Mouse (Mus musculus) embryonic facial prominence, embryonic 14.5 days (tissue): ENCODE measurements around the gene Abi3. TPM values are rescaled to one million over a fixed set of nuclear protein-coding genes. Genes with fewer than 3 reads are reported as not detected.

Source experiments
- ATAC-seq: fragments of 200-750 bp; cut with Nextera tagmentation; 2 replicates; pipeline ENCODE4 v1.8.0; 2017; ENCODE audit warnings: low read depth, moderate number of reproducible peaks, moderate TSS enrichment
- DNase-seq: peaks from one replicate; pipeline ENCODE4 v3.0.0-alpha.2; 2015; ENCODE audit warnings: low spot score
- H3K27ac ChIP-seq: fragments of 300-500 bp; sonication (generic); replicated peaks from 2 replicates; pipeline ENCODE4 v1.5.1; 2014; ENCODE audit warnings: low read depth, mild to moderate bottlenecking, low read length, moderate library complexity
- H3K27me3 ChIP-seq: fragments of 300-500 bp; sonication (generic); replicated peaks from 2 replicates; pipeline ENCODE4 v1.6.1; 2014; ENCODE audit warnings: low read length; ENCODE audit not compliant: control insufficient read depth, insufficient read depth
- H3K36me3 ChIP-seq: fragments of 300-500 bp; sonication (generic); 2 replicates; pipeline ENCODE4 v1.6.1; 2014; ENCODE audit warnings: low read length, mixed read lengths; ENCODE audit not compliant: control insufficient read depth, insufficient read depth
- H3K4me1 ChIP-seq: fragments of 300-500 bp; sonication (generic); 2 replicates; pipeline ENCODE4 v1.6.1; 2014; ENCODE audit warnings: antibody characterized with exemption, low read length; ENCODE audit not compliant: control insufficient read depth, insufficient read depth
- H3K4me2 ChIP-seq: fragments of 300-500 bp; sonication (generic); 2 replicates; pipeline ENCODE4 v1.6.1; 2014; ENCODE audit warnings: low read depth, mild to moderate bottlenecking, low read length, moderate library complexity, mixed read lengths
- H3K4me3 ChIP-seq: fragments of 300-500 bp; sonication (generic); 2 replicates; pipeline ENCODE4 v1.5.1; 2014; ENCODE audit warnings: low read depth, mild to moderate bottlenecking, low read length
- H3K9ac ChIP-seq: fragments of 300-500 bp; sonication (generic); 2 replicates; pipeline ENCODE4 v1.6.1; 2014; ENCODE audit warnings: low read depth, mild to moderate bottlenecking, low read length, moderate library complexity, mixed read lengths
- H3K9me3 ChIP-seq: fragments of 300-500 bp; sonication (generic); 2 replicates; pipeline ENCODE4 v1.6.1; 2016; ENCODE audit warnings: low read length; ENCODE audit not compliant: control insufficient read depth
- WGBS: fragments of 180-500 bp; shearing (Covaris S2); extraction: QIAGEN DNeasy Blood & Tissue Kit; methylation state at CpG from one replicate; pipeline ENCODE4 v1.1.7; 2014; 5-methylcytosine and 5-hydroxymethylcytosine counted together
- polyA plus RNA-seq: library from polyadenylated mRNA; unstranded; fragments of >200 nt; fragmentation: Nextera tagmentation; extraction: Ambion mirVana; gene quantifications from 2 replicates; pipeline ENCODE4 v1.2.1, GENCODE M21; 2014

Abi3 gene
- polyA plus RNA-seq, 1 experiment from 2014 or later = 5.1 TPM

DNA sequence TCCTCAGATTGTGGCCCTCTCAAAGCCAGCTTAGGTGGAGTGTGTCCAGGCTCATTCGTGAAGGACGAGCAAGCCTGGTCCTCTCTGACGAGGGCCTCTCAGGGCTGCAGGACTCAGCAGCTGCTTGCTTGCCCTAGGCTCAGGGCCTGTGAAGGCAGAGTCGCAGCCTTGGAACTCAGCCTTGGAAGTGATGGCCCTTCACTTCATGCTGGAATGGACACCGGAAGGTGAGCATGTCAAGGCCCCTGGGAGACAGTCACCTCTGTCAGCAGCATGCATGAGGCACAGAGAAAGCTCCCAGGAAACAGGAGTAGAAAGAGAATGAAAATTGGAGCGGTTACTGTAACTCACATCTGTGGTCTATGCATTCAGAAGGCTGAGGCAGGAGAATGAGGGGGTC is 30.5 kb downstream of the Abi3 start:
- H3K27ac ChIP-seq = no peak overlapping the region
- no peaks in the 10 kb centered on the region for H3K36me3 ChIP-seq
- ATAC-seq (no peak), DNase-seq (no peak)
- H3K4me3 ChIP-seq = no peak overlapping the region
- no peak overlapping the region for H3K9ac ChIP-seq
- WGBS = 75% methylated on average over 6 of the region's 6 CpGs
- H3K4me2 ChIP-seq = no peak overlapping the region
- H3K9me3 ChIP-seq = peaks cover 8% of the 10 kb centered on the region; the same call in 1 of the 2 replicates
- no peaks in the 10 kb centered on the region for H3K27me3 ChIP-seq
- H3K4me1 ChIP-seq = no peaks in the 10 kb centered on the region

GRCm38 (mm10) chr11:95810828-95811227 is 31.4 kb downstream of the Abi3 start:
- no peak overlapping the region for H3K4me3 ChIP-seq
- H3K27me3 ChIP-seq = no peaks in the 10 kb centered on the region
- H3K9ac ChIP-seq = no peak overlapping the region
- H3K9me3 ChIP-seq = peaks cover 8% of the 10 kb centered on the region; the same call in 1 of the 2 replicates
- 52% methylated on average over 6 of the region's 7 CpGs for WGBS
- ATAC-seq (no peak), DNase-seq (no peak)
- H3K4me2 ChIP-seq = no peak overlapping the region
- H3K36me3 ChIP-seq = no peaks in the 10 kb centered on the region
- no peak overlapping the region for H3K27ac ChIP-seq
- no peaks in the 10 kb centered on the region for H3K4me1 ChIP-seq

- 54% methylated on average over 4 of the region's 5 CpGs for WGBS
- H3K4me1 ChIP-seq = no peaks in the 10 kb centered on the region
- peaks cover 8% of the 10 kb centered on the region; the same call in 1 of the 2 replicates for H3K9me3 ChIP-seq
- no peak overlapping the region for H3K4me3 ChIP-seq
- no peaks in the 10 kb centered on the region for H3K27me3 ChIP-seq
- H3K27ac ChIP-seq = no peak overlapping the region
- no peak overlapping the region for H3K4me2 ChIP-seq
- no peaks in the 10 kb centered on the region for H3K36me3 ChIP-seq
- ATAC-seq (no peak), DNase-seq (no peak)
- no peak overlapping the region for H3K9ac ChIP-seq
Observed at GRCm38 (mm10) chr11:95809603-95810002, 32.7 kb downstream of the Abi3 start.

DNA sequence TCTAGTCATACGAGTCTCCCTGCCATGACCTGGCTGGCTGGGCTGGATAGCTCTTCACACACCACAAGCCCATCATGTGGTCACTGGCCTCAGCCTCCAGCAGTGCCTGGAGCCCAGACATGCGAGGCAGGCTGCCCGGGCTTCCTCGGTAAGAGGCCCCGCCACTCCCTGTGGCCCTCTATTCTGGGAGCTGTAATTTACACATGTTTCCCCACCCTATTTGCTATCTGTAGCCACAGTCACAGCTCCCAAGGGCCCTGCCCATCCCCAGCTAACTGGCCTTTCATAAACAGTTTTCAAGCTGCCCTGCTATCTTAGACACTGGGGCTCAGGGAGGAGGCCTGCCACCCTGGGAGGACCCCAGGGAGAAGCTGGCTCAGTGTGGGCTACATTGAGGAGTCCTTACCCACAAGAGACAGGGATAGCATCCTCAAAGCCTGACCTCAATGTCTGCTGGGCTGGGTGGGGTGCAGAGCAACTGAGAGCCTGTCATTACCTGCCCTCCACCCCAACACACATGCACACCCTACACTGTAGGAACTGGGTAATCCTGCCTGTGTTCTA is 33.7 kb downstream of the Abi3 start:
- H3K4me3 ChIP-seq = no peak overlapping the region
- no peaks in the 10 kb centered on the region for H3K36me3 ChIP-seq
- WGBS = 63% methylated on average over 2 of the region's 5 CpGs
- no peaks in the 10 kb centered on the region for H3K27me3 ChIP-seq
- H3K9ac ChIP-seq = no peak overlapping the region
- DNase-seq (peak; percentile 55), ATAC-seq (peak; percentile 65; the same call in 1 of the 2 replicates)
- H3K4me1 ChIP-seq = no peaks in the 10 kb centered on the region
- no peak overlapping the region for H3K27ac ChIP-seq
- peaks cover 8% of the 10 kb centered on the region; the same call in 1 of the 2 replicates for H3K9me3 ChIP-seq
- no peak overlapping the region for H3K4me2 ChIP-seq

GRCm38 (mm10) chr11:95807884-95808283 is 34.4 kb downstream of the Abi3 start:
- H3K27me3 ChIP-seq = no peaks in the 10 kb centered on the region
- no peak overlapping the region for H3K4me3 ChIP-seq
- no peak overlapping the region for H3K27ac ChIP-seq
- H3K4me2 ChIP-seq = no peak overlapping the region
- 96% methylated on average over 5 of the region's 5 CpGs for WGBS
- H3K9me3 ChIP-seq = peaks cover 8% of the 10 kb centered on the region; the same call in 1 of the 2 replicates
- ATAC-seq = no peak
- no peaks in the 10 kb centered on the region for H3K4me1 ChIP-seq
- H3K9ac ChIP-seq = no peak overlapping the region
- DNase-seq = no peak
- no peaks in the 10 kb centered on the region for H3K36me3 ChIP-seq

DNA sequence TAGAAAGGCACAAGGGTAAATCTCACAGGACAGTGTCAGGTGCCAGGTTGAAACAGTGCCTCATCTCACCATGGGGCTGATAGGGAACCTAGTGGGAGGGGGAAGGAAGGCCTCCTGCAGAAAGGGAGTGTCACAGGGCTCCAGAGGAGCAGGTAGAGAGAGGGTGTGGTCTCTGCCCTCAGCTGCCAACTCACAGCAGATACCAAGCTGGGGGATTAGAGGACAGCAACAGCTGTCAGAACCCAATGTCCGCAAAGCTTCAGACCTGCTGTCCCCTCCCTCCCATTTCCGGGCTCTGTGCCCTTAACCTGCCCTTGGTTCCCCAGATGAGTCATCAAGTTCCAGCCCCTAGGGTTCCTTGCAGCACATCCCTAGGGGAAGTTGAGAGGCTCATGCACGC is 36.7 kb downstream of the Abi3 start:
- DNase-seq (no peak), ATAC-seq (0 out of 2 replicates have a peak, but pooled peaks have one; percentile 13)
- H3K4me3 ChIP-seq = no peak overlapping the region
- no peak overlapping the region for H3K4me2 ChIP-seq
- no peaks in the 10 kb centered on the region for H3K27me3 ChIP-seq
- no peaks in the 10 kb centered on the region for H3K4me1 ChIP-seq
- no peaks in the 10 kb centered on the region for H3K36me3 ChIP-seq
- H3K9ac ChIP-seq = no peak overlapping the region
- WGBS = 43% methylated on average over 3 of the region's 3 CpGs
- no peak overlapping the region for H3K27ac ChIP-seq
- peaks cover 8% of the 10 kb centered on the region; the same call in 1 of the 2 replicates for H3K9me3 ChIP-seq

- WGBS = 64% methylated on average over 5 of the region's 5 CpGs
- Histone ChIP-seq H3K9ac (no peak overlapping the region), H3K9me3 (peaks cover 8% of the 10 kb centered on the region; the same call in 1 of the 2 replicates), H3K36me3 (no peaks in the 10 kb centered on the region), H3K4me2 (no peak overlapping the region), H3K27me3 (no peaks in the 10 kb centered on the region), H3K27ac (no peak overlapping the region), H3K4me3 (no peak overlapping the region), H3K4me1 (no peaks in the 10 kb centered on the region)
- DNase-seq (no peak), ATAC-seq (no peak)
Observed at GRCm38 (mm10) chr11:95805010-95805409, 37.3 kb downstream of the Abi3 start.

DNA sequence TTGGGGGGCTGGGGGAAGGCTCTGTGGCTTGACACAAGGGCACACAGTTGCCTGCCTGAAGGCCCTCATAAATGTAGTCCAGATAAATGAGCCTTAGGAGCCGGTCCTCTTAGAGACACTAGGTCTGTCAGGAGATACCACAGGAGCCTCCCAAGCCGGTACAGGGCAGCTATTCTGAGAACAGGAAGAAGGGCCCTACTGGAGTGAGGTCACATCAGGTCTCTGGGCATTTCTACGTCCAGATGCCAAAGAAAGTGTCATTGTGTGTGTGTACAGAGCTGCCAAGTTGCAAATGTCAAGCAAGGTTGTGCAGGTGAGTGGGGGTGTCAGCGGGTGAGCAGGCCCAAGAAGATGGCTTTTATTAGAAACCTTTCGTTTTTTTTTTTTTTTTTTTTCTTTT is 46.7 kb downstream of the Abi3 start:
- Histone ChIP-seq H3K36me3 (no peaks in the 10 kb centered on the region), H3K9me3 (no peaks in the 10 kb centered on the region), H3K4me2 (no peak overlapping the region), H3K27me3 (peaks cover 16% of the 10 kb centered on the region), H3K9ac (no peak overlapping the region), H3K27ac (no peak overlapping the region), H3K4me1 (peaks cover 20% of the 10 kb centered on the region), H3K4me3 (no peak overlapping the region)
- no peak; the same call in 1 of the 2 replicates for ATAC-seq
- no peak for DNase-seq
- 65% methylated on average over 5 of the region's 5 CpGs for WGBS

- Histone ChIP-seq H3K27me3 (peaks cover 16% of the 10 kb centered on the region), H3K9me3 (no peaks in the 10 kb centered on the region), H3K4me2 (no peak overlapping the region), H3K4me1 (peaks cover 20% of the 10 kb centered on the region), H3K27ac (no peak overlapping the region), H3K9ac (no peak overlapping the region), H3K4me3 (no peak overlapping the region), H3K36me3 (no peaks in the 10 kb centered on the region)
- WGBS = 49% methylated on average over 5 of the region's 5 CpGs
- DNase-seq (peak; percentile 39), ATAC-seq (no peak)
Observed at GRCm38 (mm10) chr11:95794201-95794600, 48.1 kb downstream of the Abi3 start.
